Mouse (Mus musculus): ENCODE measurements at regions not wholly inside any gene's neighbourhood (a gene's known extent, or its start where the extent isn't known, plus 50 kb on each side); places are given as distances from the start of the nearest gene placed in this dataset.

- Histone ChIP-seq H3K27me3 (ENCODE audit: control insufficient read depth, insufficient read depth, low read length) (no peaks in the 10 kb centered on the region), H3K4me1 (ENCODE audit: control insufficient read depth, insufficient read depth, insufficient read length) (no peaks in the 10 kb centered on the region), H3K36me3 (ENCODE audit: control insufficient read depth, insufficient read depth, low read length) (no peaks in the 10 kb centered on the region), H3K4me3 (ENCODE audit: extremely low read depth, insufficient read depth, insufficient read length) (no peak overlapping the region), H3K27ac (ENCODE audit: insufficient read depth, low read length) (no peak overlapping the region)
- TF ChIP-seq CTCF (IDR thresholded peaks at IDR 0.05; ENCODE audit: extremely low read depth, insufficient read depth, insufficient read length, insufficient replicate concordance) (no peak), POLR2A (IDR thresholded peaks at IDR 0.05; ENCODE audit: low read depth, low read length) (no peak)
- 93% methylated on average over 3 of the region's 3 CpGs for WGBS
- no peak for DNase-seq (ENCODE audit: low read depth in 1 of 2, low spot score in 2 of 2)
These were observed 49.9 kb upstream of the Otos start for GRCm38 (mm10) chr1:92698541-92698940.
